Mouse (Mus musculus) bone marrow, adult 2 months (tissue): ENCODE measurements around the gene Fbf1. TPM values are rescaled to one million over a fixed set of nuclear protein-coding genes. Genes with fewer than 3 reads are reported as not detected.

Source experiments
- H3K27ac ChIP-seq: fragments of 200-500 bp; 2 replicates; pipeline ENCODE4 v1.5.1; 2012; ENCODE audit warnings: low read depth, mild to moderate bottlenecking, control low read depth, inconsistent platforms, low read length; ENCODE audit not compliant: control insufficient read depth, poor library complexity, insufficient read depth
- H3K4me1 ChIP-seq: fragments of 200-500 bp; 2 replicates; pipeline ENCODE4 v1.6.1; 2011; ENCODE audit warnings: low read length; ENCODE audit not compliant: control insufficient read depth, insufficient read depth
- H3K4me3 ChIP-seq: fragments of 200-500 bp; replicated peaks from 2 replicates; pipeline ENCODE3; 2011; ENCODE audit warnings: mild to moderate bottlenecking, low read depth, low read length, control low read depth; ENCODE audit not compliant: control insufficient read depth
- CTCF ChIP-seq: fragments of 200-500 bp; IDR thresholded peaks from 2 replicates; pipeline ENCODE4 v1.5.1; 2011; ENCODE audit warnings: low read length, control low read depth; ENCODE audit not compliant: control insufficient read depth, insufficient read depth
- POLR2A ChIP-seq: fragments of 200-500 bp; IDR thresholded peaks from 2 replicates; pipeline ENCODE4 v1.6.1; 2011; ENCODE audit warnings: low read depth, mild to moderate bottlenecking, control low read depth, low read length, borderline replicate concordance; ENCODE audit not compliant: control insufficient read depth
- WGBS: fragments of 180-500 bp; shearing (Covaris S2); methylation state at CpG from one replicate; pipeline ENCODE4 v1.1.7; 2018; 5-methylcytosine and 5-hydroxymethylcytosine counted together
- polyA plus RNA-seq: library from polyadenylated mRNA; stranded (reverse); fragments of >200 nt; gene quantifications from 2 replicates; pipeline ENCODE4 v1.2.4, GENCODE M21; 2011; ENCODE audit warnings: low replicate concordance; ENCODE audit not compliant: missing spikeins, insufficient read depth, insufficient read length

Gene Fbf1
- polyA plus RNA-seq, 1 experiment = 16.1 TPM

DNA sequence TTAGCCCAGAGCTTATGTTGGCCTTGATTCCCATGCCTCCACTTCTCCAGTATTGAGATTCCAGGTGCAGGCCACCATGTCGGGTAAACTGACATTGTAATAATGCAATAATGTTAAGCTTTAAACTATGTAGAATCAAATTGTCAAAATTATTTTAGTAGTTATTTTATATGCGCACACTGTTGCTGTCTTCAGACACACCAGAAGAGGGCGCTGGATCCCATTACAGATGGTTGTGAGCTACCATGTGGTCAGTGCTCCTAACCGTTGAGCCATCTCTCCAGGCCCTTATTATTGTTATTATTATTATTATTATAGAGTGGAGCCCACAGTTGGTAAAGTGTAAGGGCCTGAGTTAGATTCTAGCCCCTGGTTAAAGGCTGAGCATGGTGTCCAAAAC is 56.9 kb downstream of the Fbf1 start:
- Histone ChIP-seq H3K27ac (no peak overlapping the region), H3K4me3 (no peak overlapping the region), H3K4me1 (no peaks in the 10 kb centered on the region)
- TF ChIP-seq CTCF (no peak), POLR2A (no peak)
- 77% methylated on average over 4 of the region's 4 CpGs for WGBS

DNA sequence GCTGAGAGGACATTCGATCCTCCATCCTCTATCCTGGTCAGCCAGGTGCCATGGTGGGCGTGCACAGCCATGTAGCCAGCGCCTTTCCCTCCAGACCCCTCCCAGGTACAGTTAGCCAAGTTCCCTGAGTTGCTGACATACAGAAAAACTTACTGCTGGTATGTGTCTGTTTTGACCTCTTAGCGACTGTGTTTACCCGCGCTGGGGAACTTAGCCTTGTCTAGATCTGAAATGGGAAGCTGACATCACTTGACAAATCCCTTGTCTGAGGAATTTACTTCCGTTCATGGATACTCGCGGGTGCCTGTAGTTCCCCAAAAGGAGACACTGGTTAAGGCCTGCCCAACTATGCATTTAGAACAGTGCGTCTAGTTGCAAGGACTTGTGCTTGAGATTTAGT is 57.4 kb downstream of the Fbf1 start:
- H3K27ac ChIP-seq = 0 out of 2 replicates have a peak overlapping the region, but pooled peaks have one; percentile 33
- WGBS = 10% methylated on average over 10 of the region's 10 CpGs
- H3K4me3 ChIP-seq = no peak overlapping the region
- H3K4me1 ChIP-seq = no peaks in the 10 kb centered on the region
- TF ChIP-seq POLR2A (no peak), CTCF (no peak)

DNA sequence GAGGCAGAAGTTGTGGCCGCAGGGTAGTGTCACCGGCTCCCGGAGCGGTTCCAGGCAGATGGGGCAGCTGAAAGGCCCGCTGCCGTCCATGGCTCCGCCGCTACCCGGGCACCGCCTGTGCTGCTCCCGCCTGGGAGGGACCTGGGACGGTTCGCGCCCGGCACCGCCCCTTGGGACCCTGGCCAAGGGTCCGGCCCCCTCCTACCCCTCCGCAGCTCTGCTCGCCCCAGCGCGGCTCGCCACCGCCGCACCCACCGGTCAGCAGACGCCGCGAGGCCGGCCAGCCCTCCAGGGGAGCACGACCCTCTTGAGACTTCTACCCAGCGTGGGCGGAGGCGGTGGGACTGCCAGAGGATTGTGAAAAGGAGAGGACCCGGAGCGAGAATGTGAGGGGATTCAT is 57.8 kb downstream of the Fbf1 start:
- Histone ChIP-seq H3K4me3 (peak overlapping the region; percentile 18), H3K4me1 (no peaks in the 10 kb centered on the region), H3K27ac (peak overlapping the region; percentile 33; the same call in 1 of the 2 replicates)
- under 1% methylated on average over 35 of the region's 35 CpGs for WGBS
- no peak for TF ChIP-seq CTCF
- TF ChIP-seq POLR2A = no peak; the same call in 1 of the 2 replicates

DNA sequence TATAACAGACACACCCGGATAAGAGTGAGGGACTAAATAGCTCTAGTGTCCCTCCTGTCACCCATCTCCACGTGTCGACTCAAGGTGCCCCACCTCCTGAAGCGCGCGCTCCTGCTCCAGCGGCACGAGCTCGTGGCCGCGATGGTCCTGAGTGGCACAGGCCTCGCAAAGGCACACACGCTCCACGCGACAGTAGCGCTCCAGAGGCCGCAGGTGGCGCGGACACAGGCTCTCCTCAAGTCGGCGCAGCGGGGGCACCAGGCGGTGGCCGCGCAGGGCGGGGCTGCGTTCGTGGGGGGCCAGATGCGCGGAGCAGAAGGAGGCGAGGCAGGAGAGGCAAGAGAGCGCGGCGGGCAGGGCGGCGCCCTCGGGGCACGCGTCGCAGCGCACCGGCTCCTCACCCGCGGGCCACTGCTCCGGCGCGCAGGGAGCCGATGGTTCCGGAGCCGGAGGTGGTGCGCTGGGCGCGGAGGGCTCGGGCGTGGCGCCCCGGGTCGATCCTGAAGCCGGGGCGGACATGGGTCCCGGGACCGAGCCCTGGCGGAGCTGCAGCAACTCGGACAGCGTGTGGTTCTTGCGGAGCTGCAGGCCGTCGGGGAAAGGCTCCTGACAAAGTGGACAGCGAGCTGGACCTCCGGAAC is 58.4 kb downstream of the Fbf1 start:
- TF ChIP-seq CTCF = no peak
- no peak for TF ChIP-seq POLR2A
- no peaks in the 10 kb centered on the region for H3K4me1 ChIP-seq
- under 1% methylated on average over 70 of the region's 70 CpGs for WGBS
- H3K27ac ChIP-seq = peak overlapping the region; percentile 33; the same call in 1 of the 2 replicates
- H3K4me3 ChIP-seq = peak overlapping the region; percentile 38

DNA sequence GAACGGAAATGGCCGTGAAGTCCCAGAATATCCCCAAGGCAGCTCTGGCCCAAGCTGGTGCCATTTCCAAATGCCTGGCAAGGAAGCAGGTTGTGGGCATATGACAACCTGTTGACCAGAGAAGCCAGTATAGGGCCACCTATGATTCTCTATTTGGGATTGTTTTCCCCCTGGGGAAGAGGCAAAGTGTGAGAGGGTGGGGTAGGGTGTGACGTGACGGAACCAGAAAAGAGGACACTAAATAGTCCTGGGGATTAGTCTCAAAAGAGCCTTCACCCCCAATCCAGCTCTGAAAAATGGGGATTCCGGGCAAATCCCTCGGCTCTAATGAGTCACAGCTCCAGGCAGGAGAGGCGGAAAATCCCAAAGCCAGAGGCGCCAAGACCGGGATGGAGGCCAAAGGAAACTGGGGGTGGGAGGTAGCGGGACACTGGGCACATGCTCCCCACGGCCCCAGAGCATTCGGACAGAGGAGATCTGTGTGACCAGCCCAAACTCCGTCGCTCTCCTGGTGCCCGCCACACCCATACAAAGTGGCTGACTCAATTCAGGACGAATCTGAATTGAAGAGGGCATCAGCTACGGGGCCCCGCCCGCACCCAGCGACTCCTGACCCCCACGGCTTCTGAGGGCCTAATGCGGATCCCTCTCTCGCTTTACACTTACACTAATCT is 59.4 kb downstream of the Fbf1 start:
- 39% methylated on average over 23 of the region's 23 CpGs for WGBS
- H3K4me3 ChIP-seq = no peak overlapping the region
- no peaks in the 10 kb centered on the region; the same call in 1 of the 2 replicates for H3K4me1 ChIP-seq
- TF ChIP-seq POLR2A (no peak), CTCF (no peak)
- no peak overlapping the region; the same call in 1 of the 2 replicates for H3K27ac ChIP-seq

DNA sequence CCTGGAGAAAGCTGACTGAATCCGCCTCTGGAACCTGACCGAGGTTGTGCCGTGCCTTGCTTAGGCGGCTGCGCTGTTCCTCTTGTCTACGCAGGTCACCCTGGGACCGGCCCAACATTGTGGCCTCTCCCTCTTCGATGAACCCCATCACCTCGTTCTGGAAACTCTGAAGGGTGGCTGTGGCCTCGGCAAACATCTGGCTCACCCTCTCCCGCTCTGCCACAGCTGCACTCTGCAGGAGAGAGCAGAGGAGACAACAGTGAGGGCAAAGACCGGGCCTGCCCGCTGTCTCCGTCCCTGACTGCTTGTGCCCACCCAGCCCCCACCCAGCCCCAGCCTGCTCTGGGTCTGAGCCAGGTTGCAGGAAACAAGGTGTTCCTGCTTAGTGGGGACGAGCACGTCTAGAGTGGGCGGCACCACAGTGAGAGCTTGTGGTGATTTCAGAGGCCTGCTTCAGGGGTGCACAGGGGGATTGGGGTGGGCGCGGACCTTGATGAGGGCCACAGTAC is 60.1 kb downstream of the Fbf1 start:
- TF ChIP-seq POLR2A (no peak), CTCF (no peak)
- no peaks in the 10 kb centered on the region; the same call in none of the 2 replicates for H3K4me1 ChIP-seq
- H3K27ac ChIP-seq = no peak overlapping the region
- 79% methylated on average over 19 of the region's 19 CpGs for WGBS
- no peak overlapping the region for H3K4me3 ChIP-seq

DNA sequence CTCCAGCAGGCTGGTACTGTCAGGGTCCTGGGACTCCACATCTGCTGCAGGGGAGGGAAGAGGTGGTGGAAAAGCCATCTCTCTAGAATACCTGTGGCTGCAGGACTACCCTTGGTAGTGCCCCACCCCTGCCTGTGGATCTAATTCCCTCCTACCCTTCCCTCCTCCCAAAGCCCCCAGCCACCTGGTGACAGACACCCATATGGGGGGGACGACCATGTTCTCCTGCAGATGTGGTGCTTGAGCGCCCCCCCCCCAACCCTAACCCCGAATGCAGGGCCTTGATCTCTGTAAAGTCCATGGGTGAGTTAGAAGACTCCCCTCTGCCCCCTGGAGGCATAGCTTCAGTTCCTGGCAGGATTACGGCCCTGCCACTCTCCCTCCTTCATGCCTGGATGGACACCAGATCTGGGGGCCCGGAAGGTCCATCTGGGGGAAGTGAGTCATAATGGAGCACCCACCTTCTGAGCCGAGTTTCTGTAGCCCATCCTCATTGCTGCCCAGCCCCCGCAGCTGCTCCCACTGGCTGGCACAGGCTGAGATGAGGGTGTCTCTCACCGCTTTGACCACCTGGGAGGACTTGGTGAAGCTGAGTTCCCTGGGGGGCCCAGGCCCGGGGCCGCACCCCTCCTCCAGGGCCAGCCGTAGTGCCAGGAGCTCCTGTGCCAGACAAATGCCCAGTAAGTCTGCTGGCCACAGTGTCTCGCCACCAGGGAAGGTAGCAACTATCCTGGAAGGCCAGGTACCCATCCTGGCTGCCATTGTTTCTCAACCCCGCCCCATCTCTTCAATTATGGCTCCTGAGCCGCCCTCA is 60.8 kb downstream of the Fbf1 start:
- Histone ChIP-seq H3K4me1 (no peaks in the 10 kb centered on the region; the same call in none of the 2 replicates), H3K27ac (no peak overlapping the region), H3K4me3 (no peak overlapping the region)
- TF ChIP-seq POLR2A (no peak), CTCF (no peak)
- WGBS = 64% methylated on average over 14 of the region's 14 CpGs

DNA sequence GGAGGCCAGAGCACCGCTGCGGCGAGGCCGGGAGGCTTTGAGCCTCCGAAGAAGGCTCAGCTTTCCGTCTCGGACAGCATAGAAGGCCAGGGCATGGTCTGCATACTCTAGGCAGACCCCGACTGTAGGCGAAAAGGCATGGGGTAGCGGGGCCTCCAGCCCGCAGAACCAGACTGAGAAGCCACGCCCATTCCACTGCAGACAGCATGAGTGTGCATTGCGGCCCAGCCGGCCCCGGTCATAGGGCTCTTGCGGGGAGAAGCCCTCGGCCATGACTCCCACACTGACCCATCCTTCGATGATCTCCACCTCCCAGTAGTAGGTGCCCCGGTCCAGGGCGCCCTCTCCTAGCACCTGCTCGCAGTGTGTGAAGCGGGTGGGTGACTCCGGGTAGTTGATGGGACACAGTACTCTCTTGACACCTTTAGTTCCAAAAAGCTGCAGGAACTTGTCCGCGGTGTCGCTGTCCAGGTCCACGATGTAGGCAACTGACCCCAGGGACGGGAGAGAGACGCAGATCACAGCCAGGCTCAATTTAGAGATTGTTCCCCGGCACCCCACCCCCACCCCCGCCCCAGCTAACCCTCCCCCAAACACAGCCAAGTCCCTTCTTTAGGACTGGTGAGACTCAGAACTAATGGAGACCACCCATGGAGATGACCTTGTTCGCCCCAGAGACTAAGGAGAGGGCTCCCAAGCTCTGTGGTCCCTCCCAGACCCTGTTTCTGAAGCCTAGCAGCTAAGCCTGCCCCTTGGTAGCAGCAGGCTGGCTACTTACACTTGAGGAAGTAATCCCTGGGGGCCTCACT is 61.6 kb downstream of the Fbf1 start:
- no peaks in the 10 kb centered on the region; the same call in none of the 2 replicates for H3K4me1 ChIP-seq
- 87% methylated on average over 32 of the region's 32 CpGs for WGBS
- TF ChIP-seq CTCF (no peak), POLR2A (no peak)
- H3K4me3 ChIP-seq = no peak overlapping the region
- H3K27ac ChIP-seq = no peak overlapping the region
